Mouse (Mus musculus): ENCODE results near the gene Olfr434. TPM values are rescaled to one million over a fixed set of nuclear protein-coding genes. Genes with fewer than 3 reads are reported as not detected.
"Not testable (repeated sequence)": the region's sequence is repeated elsewhere in the genome, so short reads cannot be mapped to it uniquely, and the experiment has no call there.

The Olfr434 gene
- polyA plus RNA-seq (2012): not detected in 2 replicates

DNA sequence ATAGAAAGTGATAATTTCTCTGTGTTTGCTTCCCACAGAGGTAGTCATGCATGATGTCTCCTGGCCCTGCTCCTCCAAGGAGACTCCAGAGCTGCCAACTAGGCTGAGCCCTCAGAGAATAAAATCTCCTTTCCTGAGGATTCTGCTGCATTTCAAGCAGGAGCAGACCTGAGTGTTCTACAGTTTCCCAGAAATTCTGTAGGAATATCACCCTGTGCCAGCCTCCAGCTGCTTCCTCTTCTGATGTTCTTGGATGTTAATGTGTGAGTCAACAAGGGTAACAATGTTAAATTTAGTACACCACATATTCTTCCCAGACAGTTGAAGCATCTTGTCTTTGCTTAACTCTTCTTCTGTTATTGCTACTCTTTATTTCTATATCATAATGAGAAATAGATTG is at the start of gene Olfr434:
TSS of gene Olfr434 (plus strand) at position 149 of the 400 bp plus-strand sequence.
- H3K4me3 ChIP-seq (replicated peaks); H3K9me3 ChIP-seq (ENCODE audit: control insufficient read depth, low read length); H3K36me3 ChIP-seq (ENCODE audit: control insufficient read depth); H3K27me3 ChIP-seq (ENCODE audit: control insufficient read depth); H3K4me1 ChIP-seq (ENCODE audit: control insufficient read depth): not testable (repeated sequence)

DNA sequence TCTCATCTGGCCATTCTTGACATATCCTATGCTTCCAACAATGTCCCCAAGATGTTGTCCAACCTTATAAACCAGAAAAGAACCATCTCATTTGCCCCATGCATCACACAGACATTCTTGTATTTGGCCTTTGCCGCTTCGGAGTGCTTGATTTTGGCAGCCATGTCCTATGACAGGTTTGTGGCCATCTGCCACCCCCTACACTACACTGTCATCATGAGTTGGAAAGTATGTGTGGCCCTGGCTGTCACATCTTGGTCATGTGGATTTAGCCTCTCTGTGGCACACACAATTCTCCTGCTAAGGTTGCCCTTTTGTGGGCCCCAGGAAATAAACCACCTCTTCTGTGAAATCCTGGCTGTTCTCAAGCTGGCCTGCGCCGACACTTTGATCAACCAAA is 45.6 kb upstream of the Olfr434 start:
- Histone ChIP-seq H3K27me3 (ENCODE audit: control insufficient read depth) (no peaks in the 10 kb centered on the region), H3K36me3 (ENCODE audit: control insufficient read depth) (no peaks in the 10 kb centered on the region), H3K9me3 (ENCODE audit: control insufficient read depth, low read length) (no peaks in the 10 kb centered on the region), H3K4me3 (replicated peaks) (no peak overlapping the region), H3K4me1 (ENCODE audit: control insufficient read depth) (no peaks in the 10 kb centered on the region)
- TF ChIP-seq TAL1 (IDR thresholded peaks at IDR 0.05; ENCODE audit: low read length): no peak
- TF ChIP-seq GATA1 (IDR thresholded peaks at IDR 0.05; ENCODE audit: low read length): no peak

DNA sequence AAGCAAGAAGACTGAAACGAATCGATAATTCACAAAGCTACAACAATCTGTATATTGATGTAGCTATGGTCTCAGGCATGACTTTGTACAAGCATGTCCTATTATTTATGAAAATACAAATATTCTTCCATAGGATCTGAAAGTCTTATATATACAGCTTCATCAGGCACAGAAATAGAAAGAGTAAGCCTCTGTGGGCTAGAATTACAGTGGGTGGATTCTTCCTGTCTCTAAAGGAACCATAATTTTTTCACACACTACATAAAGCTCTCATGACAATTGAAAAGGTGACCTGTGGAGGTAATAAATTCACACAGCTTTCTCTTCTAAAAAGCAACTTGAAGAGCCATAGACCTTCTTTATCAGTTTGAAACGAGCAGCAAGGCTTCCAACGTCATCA is 41.0 kb upstream of the Olfr434 start, which contains the start of gene Olfr13:
TSS of gene Olfr13 (plus strand) at position 301 of the 400 bp plus-strand sequence.
- no peaks in the 10 kb centered on the region for H3K4me1 ChIP-seq (ENCODE audit: control insufficient read depth)
- H3K4me3 ChIP-seq (replicated peaks): no peak within 1 kb of the TSS
- H3K36me3 ChIP-seq (ENCODE audit: control insufficient read depth): no peaks in the 10 kb centered on the region
- no peaks in the 10 kb centered on the region for H3K9me3 ChIP-seq (ENCODE audit: control insufficient read depth, low read length)
- TF ChIP-seq GATA1 (IDR thresholded peaks at IDR 0.05; ENCODE audit: low read length): no peak
- TF ChIP-seq TAL1 (IDR thresholded peaks at IDR 0.05; ENCODE audit: low read length): no peak
- H3K27me3 ChIP-seq (ENCODE audit: control insufficient read depth): no peaks in the 10 kb centered on the region

DNA sequence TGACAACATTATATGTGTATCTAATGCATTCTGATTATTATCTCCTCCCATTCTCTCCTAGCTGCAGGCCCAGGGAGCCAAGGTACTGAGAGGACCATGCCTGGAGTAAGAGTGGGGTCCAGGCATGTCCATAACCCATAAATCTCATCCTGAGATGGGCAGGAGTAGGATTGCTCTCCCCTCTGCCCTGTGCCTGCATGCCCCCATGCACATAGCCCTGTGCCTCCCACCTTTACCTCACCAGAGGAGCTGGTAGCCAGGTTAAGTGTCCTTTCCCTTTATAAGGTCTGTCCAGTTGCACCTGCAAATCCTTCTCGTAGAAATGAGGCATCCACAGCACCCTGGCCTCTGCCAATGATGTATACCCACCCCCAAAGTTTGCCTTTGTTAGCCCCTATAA is 34.7 kb upstream of the Olfr434 start:
- no peaks in the 10 kb centered on the region for H3K4me1 ChIP-seq (ENCODE audit: control insufficient read depth)
- no peak for TF ChIP-seq TAL1 (IDR thresholded peaks at IDR 0.05; ENCODE audit: low read length)
- TF ChIP-seq GATA1 (IDR thresholded peaks at IDR 0.05; ENCODE audit: low read length): no peak
- no peak overlapping the region for H3K4me3 ChIP-seq (replicated peaks)
- no peaks in the 10 kb centered on the region for H3K27me3 ChIP-seq (ENCODE audit: control insufficient read depth)
- no peaks in the 10 kb centered on the region for H3K36me3 ChIP-seq (ENCODE audit: control insufficient read depth)
- H3K9me3 ChIP-seq (ENCODE audit: control insufficient read depth, low read length): no peaks in the 10 kb centered on the region

DNA sequence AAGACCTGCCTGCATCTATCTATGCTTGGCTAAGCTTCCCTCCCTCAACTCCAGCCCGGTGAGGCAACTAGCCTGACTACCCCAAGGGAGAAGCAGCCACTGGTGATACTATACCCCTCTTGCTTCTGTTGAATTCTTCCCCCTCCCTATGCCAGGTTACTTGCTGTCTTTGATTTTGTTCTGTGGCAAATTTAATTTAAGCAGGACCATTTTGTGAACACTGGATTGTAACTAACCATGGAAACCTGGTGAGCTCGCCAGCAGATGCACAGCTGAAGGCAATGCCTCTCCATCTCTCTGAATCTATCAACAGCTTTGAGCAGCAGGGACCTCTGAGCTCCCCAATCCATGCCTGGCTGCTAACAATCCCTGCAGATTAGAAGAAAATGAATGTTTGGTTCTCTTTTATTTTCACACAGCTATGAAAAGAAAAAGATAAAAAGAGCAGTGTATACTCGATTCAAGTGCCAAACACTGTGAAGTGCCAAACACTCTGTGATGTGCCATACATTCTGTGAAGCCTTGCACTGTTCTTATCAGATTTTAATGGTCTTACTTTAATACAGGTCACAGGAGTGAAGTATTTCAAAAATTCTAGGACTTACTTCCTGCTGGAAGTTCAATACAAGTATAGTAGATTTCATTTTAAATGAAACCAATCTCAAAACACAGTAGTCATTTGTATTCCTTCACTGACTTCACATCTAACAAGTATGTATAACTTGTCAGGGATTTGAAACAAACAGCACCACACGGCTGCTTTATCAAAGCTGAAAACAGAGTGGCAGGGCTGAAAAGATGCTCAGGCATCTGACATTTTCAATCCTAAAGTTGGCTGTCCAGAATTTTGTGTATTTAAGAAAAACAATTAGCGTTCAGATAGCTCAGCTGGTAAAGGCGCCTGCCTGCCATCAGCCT is 34.0 kb upstream of the Olfr434 start:
- H3K4me1 ChIP-seq (ENCODE audit: control insufficient read depth): no peaks in the 10 kb centered on the region
- TF ChIP-seq GATA1 (IDR thresholded peaks at IDR 0.05; ENCODE audit: low read length) (no peak), TAL1 (IDR thresholded peaks at IDR 0.05; ENCODE audit: low read length) (no peak)
- no peaks in the 10 kb centered on the region for H3K36me3 ChIP-seq (ENCODE audit: control insufficient read depth)
- H3K4me3 ChIP-seq (replicated peaks): no peak overlapping the region
- no peaks in the 10 kb centered on the region for H3K9me3 ChIP-seq (ENCODE audit: control insufficient read depth, low read length)
- H3K27me3 ChIP-seq (ENCODE audit: control insufficient read depth): no peaks in the 10 kb centered on the region

DNA sequence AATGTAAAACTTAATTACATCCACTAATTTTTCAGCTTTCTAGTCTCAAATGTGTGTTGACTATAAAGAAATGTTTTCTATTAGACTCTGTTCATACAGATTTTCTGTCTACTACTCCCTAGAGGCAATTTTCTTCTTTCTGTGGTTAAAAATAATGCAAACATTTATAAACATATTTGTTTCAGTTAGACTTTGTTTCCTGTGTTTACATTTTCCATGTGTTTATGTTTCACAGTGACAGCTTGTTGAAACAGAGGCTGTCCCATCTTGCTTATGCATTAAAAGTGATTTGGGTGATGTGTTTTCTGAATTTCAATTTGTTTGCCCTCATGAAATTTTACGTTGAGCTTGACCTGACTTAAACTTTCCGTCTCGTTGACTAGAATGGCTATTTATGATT is 21.8 kb upstream of the Olfr434 start:
- H3K36me3 ChIP-seq (ENCODE audit: control insufficient read depth): no peaks in the 10 kb centered on the region
- no peaks in the 10 kb centered on the region for H3K4me1 ChIP-seq (ENCODE audit: control insufficient read depth)
- no peaks in the 10 kb centered on the region for H3K9me3 ChIP-seq (ENCODE audit: control insufficient read depth, low read length)
- H3K27me3 ChIP-seq (ENCODE audit: control insufficient read depth): no peaks in the 10 kb centered on the region
- no peak for TF ChIP-seq GATA1 (IDR thresholded peaks at IDR 0.05; ENCODE audit: low read length)
- TF ChIP-seq TAL1 (IDR thresholded peaks at IDR 0.05; ENCODE audit: low read length): no peak
- no peak overlapping the region for H3K4me3 ChIP-seq (replicated peaks)

DNA sequence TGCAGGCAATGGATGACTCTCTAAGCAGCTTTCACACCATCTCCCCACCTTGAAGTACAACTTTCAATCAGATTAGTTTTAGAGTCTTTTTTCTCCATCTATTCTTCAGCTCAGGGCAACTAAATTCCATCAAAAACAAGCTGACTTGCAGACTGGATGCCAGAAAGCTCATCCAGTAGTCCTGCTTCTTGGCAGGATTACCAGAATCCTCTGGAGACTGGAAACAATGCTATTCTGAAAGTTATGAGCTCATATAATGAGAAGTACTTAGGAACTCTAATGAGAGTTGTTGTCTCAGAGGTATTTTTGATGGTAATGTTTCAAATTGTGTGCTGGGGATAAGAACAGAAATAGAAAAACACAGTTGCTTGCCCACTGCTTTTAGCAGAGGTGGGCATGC is 16.0 kb upstream of the Olfr434 start, which contains the start of gene Olfr435:
TSS of gene Olfr435 (plus strand) at position 366 of the 400 bp plus-strand sequence.
- H3K36me3 ChIP-seq (ENCODE audit: control insufficient read depth): no peaks in the 10 kb centered on the region
- no peaks in the 10 kb centered on the region for H3K4me1 ChIP-seq (ENCODE audit: control insufficient read depth)
- H3K4me3 ChIP-seq (replicated peaks): no peak within 1 kb of the TSS
- no peaks in the 10 kb centered on the region for H3K27me3 ChIP-seq (ENCODE audit: control insufficient read depth)
- no peaks in the 10 kb centered on the region for H3K9me3 ChIP-seq (ENCODE audit: control insufficient read depth, low read length)
- TF ChIP-seq GATA1 (IDR thresholded peaks at IDR 0.05; ENCODE audit: low read length): no peak
- TF ChIP-seq TAL1 (IDR thresholded peaks at IDR 0.05; ENCODE audit: low read length): no peak

DNA sequence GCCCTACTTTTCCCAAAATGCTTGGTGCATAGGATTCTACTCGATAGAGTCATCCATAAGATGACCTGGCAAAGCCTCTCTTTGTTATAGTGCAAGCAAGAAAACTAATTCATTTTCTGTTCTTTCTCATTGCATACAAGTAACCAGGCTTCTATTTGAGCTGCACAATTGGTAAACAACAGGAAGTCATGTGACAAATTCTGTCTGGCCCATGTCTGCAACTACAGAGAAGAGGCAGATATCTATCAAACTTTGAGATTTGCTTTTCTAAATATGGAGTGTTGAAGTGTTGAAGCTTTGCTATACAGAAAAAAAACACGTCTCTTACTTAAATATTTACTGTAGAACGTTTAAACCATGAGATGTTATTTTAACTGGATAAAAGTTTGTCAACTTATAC is 14.7 kb upstream of the Olfr434 start:
- TF ChIP-seq GATA1 (IDR thresholded peaks at IDR 0.05; ENCODE audit: low read length) (no peak), TAL1 (IDR thresholded peaks at IDR 0.05; ENCODE audit: low read length) (no peak)
- no peaks in the 10 kb centered on the region for H3K36me3 ChIP-seq (ENCODE audit: control insufficient read depth)
- no peaks in the 10 kb centered on the region for H3K4me1 ChIP-seq (ENCODE audit: control insufficient read depth)
- H3K4me3 ChIP-seq (replicated peaks): no peak overlapping the region
- H3K27me3 ChIP-seq (ENCODE audit: control insufficient read depth): no peaks in the 10 kb centered on the region
- H3K9me3 ChIP-seq (ENCODE audit: control insufficient read depth, low read length): no peaks in the 10 kb centered on the region

DNA sequence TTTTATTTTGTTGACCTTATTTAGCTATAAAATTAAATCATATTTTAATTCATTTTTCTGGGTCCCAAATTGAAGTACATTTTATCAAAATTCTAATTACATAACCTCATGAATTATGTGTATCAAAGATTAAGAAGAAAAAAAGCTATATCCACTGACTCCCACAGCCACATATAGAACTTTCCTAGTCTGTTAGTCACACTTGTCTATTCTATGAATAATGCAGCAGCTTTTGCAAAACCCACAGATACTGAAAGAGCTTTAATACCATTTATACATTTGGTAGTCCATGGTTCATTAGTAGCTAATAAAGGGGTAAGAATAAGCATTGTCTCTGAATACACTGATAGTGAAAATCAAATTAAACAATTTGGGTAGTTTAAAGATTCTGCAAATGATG is 10.0 kb upstream of the Olfr434 start:
- Histone ChIP-seq H3K4me1 (ENCODE audit: control insufficient read depth) (no peaks in the 10 kb centered on the region), H3K36me3 (ENCODE audit: control insufficient read depth) (no peaks in the 10 kb centered on the region), H3K27me3 (ENCODE audit: control insufficient read depth) (no peaks in the 10 kb centered on the region), H3K9me3 (ENCODE audit: control insufficient read depth, low read length) (no peaks in the 10 kb centered on the region), H3K4me3 (replicated peaks) (no peak overlapping the region)
- no peak for TF ChIP-seq TAL1 (IDR thresholded peaks at IDR 0.05; ENCODE audit: low read length)
- TF ChIP-seq GATA1 (IDR thresholded peaks at IDR 0.05; ENCODE audit: low read length): no peak

All from erythroblast, embryonic 14.5 days (primary cell).